Comparison of ENCODE assay signal across 9 mouse cellular contexts in genomic region chr5:116231841-116232643, GRCm38 (mm10). TPM values are rescaled to one million over a fixed set of nuclear protein-coding genes. Genes with fewer than 3 reads are reported as not detected.
DNase-seq lines count a peak whose midpoint lies in the region; ATAC-seq lines count a peak whose summit lies in the region.
"Had no signal": no experiment of that assay in that cellular context is flagged by ENCODE, and none has a peak within 500 bp of the region (broad histone marks: within the 10 kb centered on the region; RNA-seq: fewer than 3 reads in every experiment).

No protein-coding gene starts in this region.

- 29% methylated on average over 19 of the region's 19 CpGs for WGBS in liver, embryonic 11.5 days
- WGBS in forebrain, embryonic 13.5 days, result 14% methylated on average over 19 of the region's 19 CpGs
- WGBS in hindbrain, embryonic 15.5 days, result 18% methylated on average over 19 of the region's 19 CpGs
- 19% methylated on average over 19 of the region's 19 CpGs for WGBS in midbrain, embryonic 12.5 days

- H3K4me1 ChIP-seq in liver, embryonic 11.5 days (replicated peaks; ENCODE audit: control insufficient read depth, insufficient read depth, low read length), result no peaks in the 10 kb centered on the region
- peaks cover 11% of the 10 kb centered on the region for H3K4me1 ChIP-seq in forebrain, embryonic 13.5 days
- peaks cover 19% of the 10 kb centered on the region for H3K4me1 ChIP-seq in hindbrain, embryonic 15.5 days (replicated peaks)
- H3K4me1 ChIP-seq in midbrain, embryonic 12.5 days, result peaks cover 9% of the 10 kb centered on the region; the same call in 1 of the 2 replicates

- H3K4me3 ChIP-seq in liver, embryonic 11.5 days (ENCODE audit: low read depth, low read length), result no peak overlapping the region
- H3K4me3 ChIP-seq in forebrain, embryonic 13.5 days, result peak overlapping the region; percentile 26
- peak overlapping the region; percentile 11; the same call in 1 of the 2 replicates for H3K4me3 ChIP-seq in hindbrain, embryonic 15.5 days
- peak overlapping the region; percentile 18; the same call in 1 of the 2 replicates for H3K4me3 ChIP-seq in midbrain, embryonic 12.5 days
- H3K4me3 ChIP-seq: myocyte had no signal

- H3K36me3 ChIP-seq in liver, embryonic 11.5 days (ENCODE audit: control insufficient read depth, insufficient read depth, low read length), result no peaks in the 10 kb centered on the region
- H3K36me3 ChIP-seq in forebrain, embryonic 13.5 days (ENCODE audit: poor library complexity, severe bottlenecking), result no peaks in the 10 kb centered on the region
- no peaks in the 10 kb centered on the region for H3K36me3 ChIP-seq in hindbrain, embryonic 15.5 days
- H3K36me3 ChIP-seq in midbrain, embryonic 12.5 days, result no peaks in the 10 kb centered on the region

- ATAC-seq in liver, embryonic 11.5 days (replicated peaks; ENCODE audit: low FRiP score), result no peak
- ATAC-seq in forebrain, embryonic 13.5 days, result peak; percentile 84
- peak; percentile 63; the same call in 1 of the 2 replicates for ATAC-seq in hindbrain, embryonic 15.5 days (ENCODE audit: low FRiP score, low read depth)
- peak; percentile 65 for ATAC-seq in midbrain, embryonic 12.5 days (ENCODE audit: low FRiP score, low read depth)

- DNase-seq in liver, result peak; percentile 27
- no peak for DNase-seq in liver, embryonic 11.5 days (ENCODE audit: low spot score)
- DNase-seq in cerebellum, adult 11 months, result peak; percentile 62
- peak; percentile 33 for DNase-seq in left cerebral cortex, adult 11 months (ENCODE audit: low spot score)
- DNase-seq in testis, postnatal 10 days (ENCODE audit: low spot score), result peak; percentile 63

- no peak overlapping the region for H3K4me2 ChIP-seq in liver, embryonic 11.5 days
- peak overlapping the region; percentile 55 for H3K4me2 ChIP-seq in forebrain, embryonic 13.5 days
- H3K4me2 ChIP-seq in hindbrain, embryonic 15.5 days, result peak overlapping the region; percentile 44
- peak overlapping the region; percentile 47 for H3K4me2 ChIP-seq in midbrain, embryonic 12.5 days (replicated peaks)

- no peaks in the 10 kb centered on the region for H3K27me3 ChIP-seq in liver, embryonic 11.5 days (replicated peaks; ENCODE audit: control insufficient read depth, insufficient read depth, low read length)
- H3K27me3 ChIP-seq in forebrain, embryonic 13.5 days, result peaks cover 17% of the 10 kb centered on the region
- H3K27me3 ChIP-seq in hindbrain, embryonic 15.5 days, result no peaks in the 10 kb centered on the region
- H3K27me3 ChIP-seq in midbrain, embryonic 12.5 days, result peaks cover 7% of the 10 kb centered on the region; the same call in 1 of the 2 replicates

- no peak overlapping the region for H3K27ac ChIP-seq in liver, embryonic 11.5 days (ENCODE audit: low read depth, low read length)
- H3K27ac ChIP-seq in forebrain, embryonic 13.5 days, result no peak overlapping the region
- no peak overlapping the region; the same call in 1 of the 2 replicates for H3K27ac ChIP-seq in hindbrain, embryonic 15.5 days (replicated peaks)
- peak overlapping the region; percentile 11; the same call in 1 of the 2 replicates for H3K27ac ChIP-seq in midbrain, embryonic 12.5 days (replicated peaks)

- no peak overlapping the region for H3K9ac ChIP-seq in liver, embryonic 11.5 days (ENCODE audit: low read depth, low read length)
- H3K9ac ChIP-seq in forebrain, embryonic 13.5 days, result 0 out of 2 replicates have a peak overlapping the region, but pooled peaks have one; percentile 30
- no peak overlapping the region for H3K9ac ChIP-seq in hindbrain, embryonic 15.5 days
- no peak overlapping the region for H3K9ac ChIP-seq in midbrain, embryonic 12.5 days (replicated peaks)

- H3K9me3 ChIP-seq in liver, embryonic 11.5 days (ENCODE audit: control insufficient read depth, low read length), result no peaks in the 10 kb centered on the region
- no peaks in the 10 kb centered on the region for H3K9me3 ChIP-seq in forebrain, embryonic 13.5 days (replicated peaks)
- no peaks in the 10 kb centered on the region for H3K9me3 ChIP-seq in hindbrain, embryonic 15.5 days
- H3K9me3 ChIP-seq in midbrain, embryonic 12.5 days, result no peaks in the 10 kb centered on the region

RNA-seq across cellular contexts. Expression of gene Ccdc60, which starts 56.7 kb away (rescaled TPM):
- polyA plus RNA-seq in liver, embryonic 11.5 days (2014; fragmentation: Nextera tagmentation; extraction: Ambion mirVana), result 0.25 and 0.31 TPM in 2 replicates
- polyA plus RNA-seq in forebrain, embryonic 13.5 days (2015; fragmentation: Nextera tagmentation; extraction: Ambion mirVana), result 0.58 and 1.3 TPM in 2 replicates
- 2.5 and 2.8 TPM in 2 replicates for polyA plus RNA-seq in hindbrain, embryonic 15.5 days (2015; fragmentation: Nextera tagmentation; extraction: Ambion mirVana)
- 2.2 and 2.4 TPM in 2 replicates for polyA plus RNA-seq in midbrain, embryonic 12.5 days (2016; fragmentation: Nextera tagmentation; extraction: Ambion mirVana)
